Mouse (Mus musculus) heart, adult 18-20 months (tissue): ENCODE data around the gene Bsg. TPM values are rescaled to one million over a fixed set of nuclear protein-coding genes. Genes with fewer than 3 reads are reported as not detected.
A peak's percentile ranks its signal among the peaks of the same experiment; 100 is the strongest.
"Not testable (repeated sequence)": the region's sequence is repeated elsewhere in the genome, so short reads cannot be mapped to it uniquely, and the experiment has no call there.

Source experiments
- DNase-seq, 2 experiments: peaks; one replicate each; pipeline ENCODE4 v3.0.0; 2021 to 2022; ENCODE audit warnings: mixed read lengths in 1 of 2
- total RNA-seq, 2 experiments: library from RNA; stranded (reverse); gene quantifications; 2 replicates each; pipeline ENCODE4 v1.2.3; 2021

The Bsg gene
- total RNA-seq, 2 experiments from 2014 or later: 1,459 to 1,479 TPM

GRCm38 (mm10) chr10:79733847-79734246, 29.6 kb downstream of the Bsg start:
- DNase-seq: peak in 1 of 2 experiments; percentile 35

DNA sequence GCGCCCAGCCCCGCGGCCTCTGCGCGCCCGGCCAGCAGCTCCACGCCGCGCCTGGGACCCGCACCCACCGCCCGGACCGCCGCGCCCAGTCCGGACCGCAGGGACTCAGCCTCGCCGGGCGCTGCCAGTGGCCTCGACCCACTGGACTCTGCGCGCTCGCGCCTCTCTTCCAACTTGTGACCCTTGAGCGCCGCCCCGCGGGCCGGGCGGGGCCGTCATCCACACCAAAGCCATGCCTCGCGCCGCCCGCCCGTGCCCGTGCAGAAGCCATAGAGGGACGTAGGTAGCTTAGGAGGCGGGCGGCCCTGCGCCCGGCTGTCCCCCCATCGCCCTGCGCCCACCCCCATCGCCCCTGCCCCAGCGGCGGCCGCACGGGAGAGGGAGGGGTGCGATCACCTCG, 31.1 kb downstream of the Bsg start:
- no peak for DNase-seq

- DNase-seq: no peak
Measured at GRCm38 (mm10) chr10:79736706-79737105, 32.4 kb downstream of the Bsg start.

- DNase-seq: no peak
Measured at GRCm38 (mm10) chr10:79738259-79738658, 34.0 kb downstream of the Bsg start.

DNA sequence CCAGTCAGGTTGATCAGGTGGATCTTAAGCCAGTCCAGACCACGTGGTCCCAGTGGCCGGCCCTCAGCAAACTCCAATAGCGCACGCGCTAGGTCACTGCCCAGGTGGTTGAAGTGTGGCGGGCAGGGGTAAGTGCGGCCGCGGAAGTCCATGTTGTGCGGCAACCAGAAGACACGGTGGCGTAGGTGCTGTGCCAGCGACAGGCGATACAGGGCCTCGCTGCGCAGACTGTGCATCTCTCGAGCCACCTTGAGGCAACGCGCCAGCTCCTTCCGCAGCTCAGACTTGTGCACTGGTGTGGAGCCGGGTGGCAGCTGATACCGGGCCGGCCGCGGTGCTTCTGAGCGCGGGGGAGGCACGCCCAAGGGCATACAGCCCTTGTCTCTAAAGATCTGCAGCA, 34.9 kb downstream of the Bsg start:
- no peak for DNase-seq

DNA sequence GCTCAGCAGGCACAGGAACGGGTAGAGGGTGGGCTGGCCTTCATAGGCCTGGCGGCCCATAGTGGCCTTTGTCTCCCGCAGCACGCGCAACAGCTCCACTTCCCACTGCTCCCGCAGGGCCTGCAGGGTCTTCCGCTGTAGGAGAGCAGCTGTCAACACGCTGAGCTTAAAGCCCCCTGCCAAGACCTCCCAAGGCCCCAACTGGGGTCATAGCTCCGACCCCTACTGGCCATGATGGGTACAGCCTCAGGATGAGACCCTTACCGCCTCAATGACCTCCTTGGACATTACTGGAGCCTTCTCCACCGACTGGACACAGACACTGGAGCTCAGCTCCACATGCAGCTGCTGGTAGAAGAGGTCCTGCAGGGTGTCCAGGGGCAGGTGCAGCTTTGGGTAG, 36.6 kb downstream of the Bsg start:
- no peak for DNase-seq

GRCm38 (mm10) chr10:79743161-79743560, 38.9 kb downstream of the Bsg start:
- DNase-seq: no peak

GRCm38 (mm10) chr10:79743650-79744365, 39.5 kb downstream of the Bsg start:
- DNase-seq: no peak

GRCm38 (mm10) chr10:79745411-79745810, 41.1 kb downstream of the Bsg start:
- DNase-seq: no peak

DNA sequence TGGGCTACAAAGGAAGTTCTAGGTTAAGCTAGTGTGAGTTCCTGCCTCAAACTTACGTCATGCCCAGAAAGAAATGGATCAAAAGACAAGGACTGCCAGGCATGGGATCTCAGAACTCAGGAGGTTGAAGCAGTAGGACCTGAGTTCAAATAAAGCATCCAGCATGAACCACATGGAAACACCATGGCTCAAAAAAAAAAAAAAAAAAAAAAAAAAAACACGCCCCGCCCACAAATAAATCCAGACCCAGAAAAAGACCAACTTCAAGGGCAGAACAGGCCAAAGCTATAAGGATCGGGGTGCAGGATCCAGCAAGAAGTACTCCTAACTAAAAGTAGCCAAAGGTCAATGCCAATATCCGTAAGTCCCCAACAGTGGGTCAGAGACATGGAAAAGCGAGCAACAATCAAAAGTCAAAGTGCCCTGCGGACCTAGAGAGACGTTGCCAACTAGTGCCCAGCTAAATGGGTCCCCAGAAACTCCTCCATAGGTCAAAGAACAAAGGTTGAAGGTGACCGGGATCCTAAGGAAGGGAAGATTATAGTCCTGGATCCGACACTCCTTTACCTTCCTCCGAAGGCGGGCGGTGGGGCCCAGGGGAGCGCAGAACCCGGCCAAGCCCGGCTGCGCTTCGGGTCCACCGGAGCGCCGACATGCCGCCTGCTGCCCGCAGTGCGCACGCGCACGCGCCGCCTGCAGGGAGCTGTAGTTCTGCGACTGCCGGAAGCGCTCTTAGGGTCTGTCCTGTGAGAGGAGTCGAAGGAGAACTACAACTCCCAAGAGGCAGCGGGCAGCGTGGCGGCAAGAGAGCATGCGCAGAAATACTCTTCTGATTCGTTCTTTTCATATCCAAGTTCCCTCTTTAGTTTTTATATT, 41.8 kb downstream of the Bsg start, which contains the start of gene Polrmt:
Gene Polrmt (minus strand): TSS at position 684 of the 876 bp plus-strand sequence.
- peak; percentile 97 to 98 for DNase-seq

GRCm38 (mm10) chr10:79746774-79747151, 42.5 kb downstream of the Bsg start:
- DNase-seq: no peak

GRCm38 (mm10) chr10:79748496-79748895, 44.2 kb downstream of the Bsg start:
- DNase-seq: no peak

DNA sequence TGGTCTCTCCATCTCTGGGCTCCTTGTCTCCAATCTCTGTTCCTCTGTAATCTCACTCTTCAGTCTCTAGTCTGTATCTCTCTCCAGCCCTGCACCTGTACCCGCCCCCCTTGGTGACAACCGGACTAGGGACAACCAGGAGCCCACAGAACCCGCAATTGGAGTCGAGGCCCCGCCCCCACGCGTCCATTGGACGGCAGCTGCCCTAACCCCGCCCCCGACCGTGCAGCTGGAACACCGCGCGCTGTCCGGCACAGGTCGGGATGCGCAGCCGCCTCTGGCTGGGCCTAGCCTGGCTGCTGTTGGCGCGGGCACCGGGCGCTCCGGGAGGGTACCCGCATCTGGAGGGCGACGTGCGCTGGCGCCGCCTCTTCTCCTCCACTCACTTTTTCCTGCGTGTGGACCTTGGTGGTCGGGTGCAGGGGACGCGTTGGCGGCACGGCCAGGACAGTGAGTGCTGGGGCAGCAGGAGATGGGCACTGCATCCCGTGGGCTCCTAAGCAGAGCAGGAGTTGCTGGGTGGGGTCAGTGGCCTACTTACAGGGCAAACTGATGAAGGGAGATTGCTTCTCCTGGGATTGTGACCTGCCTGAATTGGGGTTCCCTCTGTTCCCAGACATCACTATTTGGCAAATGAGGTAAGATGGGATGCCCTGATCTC, 50.7 kb downstream of the Bsg start, which contains the start of gene Fgf22:
Gene Fgf22 (plus strand): TSS at position 221 of the 661 bp plus-strand sequence.
- DNase-seq: peak; percentile 63 to 65

DNA sequence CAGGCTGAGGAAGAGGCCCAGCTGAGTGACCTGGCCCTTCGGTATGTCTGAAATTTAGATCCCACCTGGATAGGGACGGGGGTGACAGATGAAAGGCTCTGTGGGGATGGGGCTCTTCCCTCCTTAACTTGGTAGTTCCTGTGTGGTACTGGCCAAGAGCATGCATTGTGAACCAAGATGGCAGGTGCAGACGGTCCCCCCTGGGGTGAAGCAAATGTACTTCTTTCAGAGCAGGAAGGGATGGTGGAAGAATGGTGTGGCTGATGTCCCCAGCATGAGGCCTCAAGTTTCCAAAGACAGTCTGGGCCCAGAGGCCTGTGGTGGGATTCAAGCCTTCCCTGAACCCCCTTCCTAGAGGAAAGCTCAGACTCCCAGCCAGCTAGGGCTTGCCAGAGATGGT, 51.6 kb downstream of the Bsg start:
- DNase-seq: no peak

DNA sequence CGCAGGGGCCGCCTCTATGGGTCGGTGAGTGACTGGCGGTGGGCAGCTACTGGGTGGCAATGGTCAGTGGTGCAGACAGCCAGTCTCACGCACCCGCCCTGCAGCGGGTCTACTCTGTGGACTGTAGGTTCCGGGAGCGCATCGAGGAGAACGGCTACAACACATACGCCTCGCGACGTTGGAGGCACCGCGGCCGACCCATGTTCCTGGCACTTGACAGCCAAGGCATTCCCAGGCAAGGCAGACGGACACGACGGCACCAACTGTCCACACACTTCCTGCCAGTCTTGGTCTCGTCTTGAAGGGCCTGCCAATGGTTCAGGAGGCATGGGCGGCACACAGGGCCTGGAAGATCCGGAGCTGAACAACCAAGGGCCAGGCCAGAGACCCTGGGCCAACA, 52.4 kb downstream of the Bsg start:
- DNase-seq: no peak

DNA sequence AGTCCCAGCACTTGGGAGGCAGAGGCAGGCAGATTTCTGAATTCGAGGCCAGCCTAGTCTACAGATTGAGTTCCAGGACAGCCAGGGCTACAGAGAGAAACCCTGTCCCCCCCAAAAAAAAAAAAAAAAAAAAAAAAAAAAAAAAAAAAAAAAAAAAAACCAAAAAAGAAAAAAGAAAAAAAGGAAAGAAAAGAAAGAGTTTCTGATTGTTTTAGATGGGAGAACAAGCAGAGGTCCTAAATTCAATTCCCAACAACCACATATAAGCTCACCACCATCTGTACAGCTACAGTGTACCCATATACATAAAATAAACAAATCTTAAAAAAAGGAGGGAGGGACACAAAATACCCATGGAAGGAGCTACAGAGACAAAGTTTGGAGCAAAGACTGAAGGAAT, 55.4 kb downstream of the Bsg start:
- DNase-seq: not testable (repeated sequence)

- no peak for DNase-seq
Measured at GRCm38 (mm10) chr10:79760603-79761143, 56.4 kb downstream of the Bsg start.

Other genes starting within 250 kb of the Bsg start
- gene Vmn2r83, start 235.8 kb upstream of the Bsg start, total RNA-seq: not detected
- gene Plpp2, start 170.7 kb upstream of the Bsg start, total RNA-seq: 1 to 10 TPM; 4.1 to 4.8 TPM
- 10 to 100 TPM; 14.4 to 19.0 TPM for gene Mier2, start 149.3 kb upstream of the Bsg start, total RNA-seq
- not detected for gene Theg, start 117.2 kb upstream of the Bsg start, total RNA-seq
- under 1 TPM in 1 of 2 experiments, not detected in 1; 0.10 TPM for gene C2cd4c, start 90.5 kb upstream of the Bsg start, total RNA-seq
- 1 to 10 TPM; 1.3 to 1.5 TPM for gene Shc2, start 66.6 kb upstream of the Bsg start, total RNA-seq
- not detected for gene Odf3l2, start 58.8 kb upstream of the Bsg start, total RNA-seq
- under 1 TPM in 1 of 2 experiments, not detected in 1; 0.21 TPM for gene Madcam1, start 39.9 kb upstream of the Bsg start, total RNA-seq
- 10 to 100 TPM; 15.5 to 18.0 TPM for gene Tpgs1, start 35.1 kb upstream of the Bsg start, total RNA-seq
- gene Cdc34, start 22.3 kb upstream of the Bsg start, total RNA-seq: 100 to 1,000 TPM; 213 to 227 TPM
- 1 to 10 TPM; 7.2 to 7.9 TPM for gene Gzmm, start 15.5 kb upstream of the Bsg start, total RNA-seq
- 10 to 100 TPM; 14.8 to 15.1 TPM for gene Hcn2, start 12.1 kb downstream of the Bsg start, total RNA-seq
- 10 to 100 TPM; 46.3 to 49.5 TPM for gene Polrmt, start 42.1 kb downstream of the Bsg start, total RNA-seq
- not detected for gene Fgf22, start 50.6 kb downstream of the Bsg start, total RNA-seq
- gene Rnf126, start 62.5 kb downstream of the Bsg start, total RNA-seq: 10 to 100 TPM; 22.0 to 23.1 TPM
- gene Fstl3, start 72.8 kb downstream of the Bsg start, total RNA-seq: 1 to 10 TPM; 3.5 to 4.5 TPM
- not detected for gene Prss57, start 86.5 kb downstream of the Bsg start, total RNA-seq
- 10 to 100 TPM; 44.3 to 45.7 TPM for gene Palm, start 89.1 kb downstream of the Bsg start, total RNA-seq
- gene Misp, start 116.5 kb downstream of the Bsg start, total RNA-seq: under 1 TPM; 0.42 to 0.67 TPM
- gene Ptbp1, start 149.9 kb downstream of the Bsg start, total RNA-seq: 10 to 100 TPM; 35.8 to 39.9 TPM
- not detected for gene Prtn3, start 170.0 kb downstream of the Bsg start, total RNA-seq
- gene Plppr3, start 170.1 kb downstream of the Bsg start, total RNA-seq: under 1 TPM; 0.12 to 0.18 TPM
- gene Elane, start 181.8 kb downstream of the Bsg start, total RNA-seq: not detected
- gene Cfd, start 186.4 kb downstream of the Bsg start, total RNA-seq: 100 to 1,000 TPM in 1 of 2 experiments, 10 to 100 TPM in 1; 49.7 to 435 TPM
- gene Med16, start 204.4 kb downstream of the Bsg start, total RNA-seq: 10 to 100 TPM; 50.4 to 56.7 TPM
- not detected for gene Gm26602, start 206.4 kb downstream of the Bsg start, total RNA-seq
- gene Kiss1r, start 212.5 kb downstream of the Bsg start, total RNA-seq: under 1 TPM; 0.17 to 0.46 TPM
- gene R3hdm4, start 216.7 kb downstream of the Bsg start, total RNA-seq: 10 to 100 TPM; 75.3 to 78.2 TPM
- 1 to 10 TPM; 1.0 to 1.1 TPM for gene Arid3a, start 222.6 kb downstream of the Bsg start, total RNA-seq